Comparison of ENCODE assay signal across 20 mouse cellular contexts in the genomic region with DNA sequence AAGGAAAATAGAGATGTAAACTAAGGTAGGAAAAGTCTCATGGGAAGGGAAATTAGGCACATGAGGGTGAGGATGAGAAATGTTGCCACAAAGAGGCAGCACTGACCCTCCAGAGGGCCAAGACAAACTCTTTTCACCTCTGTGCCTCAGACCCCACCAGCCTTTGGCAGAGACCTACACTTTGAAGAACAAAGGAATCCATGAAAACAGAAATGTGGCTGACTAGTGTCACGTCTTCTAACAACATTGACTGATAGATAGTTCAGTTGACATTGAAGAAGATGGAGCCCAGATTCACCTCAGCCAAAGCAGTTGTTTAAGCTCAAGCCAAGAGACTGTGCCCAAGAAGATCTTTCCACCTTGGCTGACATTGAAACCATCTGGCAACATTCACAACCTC. TPM values are rescaled to one million over a fixed set of nuclear protein-coding genes. Genes with fewer than 3 reads are reported as not detected.
"Had no signal": no experiment of that assay in that cellular context is flagged by ENCODE, and none has a peak within 500 bp of the region (broad histone marks: within the 10 kb centered on the region; RNA-seq: fewer than 3 reads in every experiment).

No protein-coding gene starts in this region.

- H3K9ac ChIP-seq: lung, embryonic 14.5 days; midbrain, embryonic 13.5 days; midbrain, embryonic 15.5 days; neural tube, embryonic 13.5 days; neural tube, embryonic 15.5 days had no signal

- H3K4me1 ChIP-seq: midbrain, embryonic 10.5 days; midbrain, embryonic 13.5 days; midbrain, embryonic 15.5 days; neural tube, embryonic 13.5 days; neural tube, embryonic 15.5 days had no signal

- H3K9me3 ChIP-seq: midbrain, embryonic 10.5 days; midbrain, embryonic 13.5 days; midbrain, embryonic 15.5 days; neural tube, embryonic 13.5 days; neural tube, embryonic 15.5 days had no signal

- DNase-seq: lung, adult 18-20 months; lung, embryonic 14.5 days; lung, postnatal 10 days; lung, postnatal 4 days; retina, postnatal 1 day; right cerebral cortex, adult 18-20 months; right cerebral cortex, postnatal 25 days; right cerebral cortex, postnatal 4 days; spleen, adult 18-20 months; thymus, adult 18-20 months; thymus, postnatal 14 days; thymus, postnatal 36 days had no signal

- H3K27me3 ChIP-seq: midbrain, embryonic 13.5 days; midbrain, embryonic 15.5 days; neural tube, embryonic 13.5 days; neural tube, embryonic 15.5 days had no signal

- ATAC-seq: midbrain, embryonic 13.5 days; midbrain, embryonic 15.5 days had no signal

- H3K4me3 ChIP-seq: midbrain, embryonic 10.5 days; midbrain, embryonic 13.5 days; midbrain, embryonic 15.5 days; myocyte; neural tube, embryonic 13.5 days; neural tube, embryonic 15.5 days had no signal

- H3K36me3 ChIP-seq: midbrain, embryonic 10.5 days; midbrain, embryonic 13.5 days; midbrain, embryonic 15.5 days; neural tube, embryonic 13.5 days; neural tube, embryonic 15.5 days had no signal

- H3K27ac ChIP-seq: midbrain, embryonic 10.5 days; midbrain, embryonic 13.5 days; midbrain, embryonic 15.5 days; neural tube, embryonic 13.5 days; neural tube, embryonic 15.5 days had no signal

- H3K4me2 ChIP-seq: lung, embryonic 14.5 days; midbrain, embryonic 13.5 days; midbrain, embryonic 15.5 days; neural tube, embryonic 13.5 days; neural tube, embryonic 15.5 days had no signal

RNA-seq across cellular contexts. Expression of a gene that starts 57.8 kb away (rescaled TPM):
- total RNA-seq: megakaryocyte, adult 5-6 weeks; megakaryocyte-erythroid progenitor cell, adult 5-6 weeks had no signal
